Mouse (Mus musculus): Measurements from ENCODE around the gene Gm20696. TPM values are rescaled to one million over a fixed set of nuclear protein-coding genes. Genes with fewer than 3 reads are reported as not detected.

Gene Gm20696
- polyA plus RNA-seq, 1 experiment = 0.24 TPM

- H3K9ac ChIP-seq (ENCODE audit: low read depth, poor library complexity, severe bottlenecking) = no peak overlapping the region
- H3K36me3 ChIP-seq (ENCODE audit: control insufficient read depth, insufficient read depth, low read length, poor library complexity, severe bottlenecking) = no peaks in the 10 kb centered on the region
- H3K4me1 ChIP-seq (ENCODE audit: control insufficient read depth, insufficient read depth, low read length) = no peaks in the 10 kb centered on the region
- no peak overlapping the region for H3K4me3 ChIP-seq (ENCODE audit: low read depth, low read length)
- no peak overlapping the region for H3K27ac ChIP-seq (ENCODE audit: insufficient read depth, low read length)
- no peaks in the 10 kb centered on the region for H3K27me3 ChIP-seq (ENCODE audit: control insufficient read depth, insufficient read depth, low read length, poor library complexity, severe bottlenecking)
- TF ChIP-seq EP300 (IDR thresholded peaks at IDR 0.05; ENCODE audit: insufficient read depth, low read depth, low read length) (no peak), POLR2A (IDR thresholded peaks at IDR 0.05; ENCODE audit: insufficient read depth, low read length) (no peak), CTCF (IDR thresholded peaks at IDR 0.05; ENCODE audit: low read depth, low read length) (no peak)
- no peaks in the 10 kb centered on the region for H3K9me3 ChIP-seq (replicated peaks; ENCODE audit: control insufficient read depth, insufficient read depth, low read length, poor library complexity, severe bottlenecking)
These were observed 17.4 kb upstream of the Gm20696 start for GRCm38 (mm10) chr6:99683974-99684373.

GRCm38 (mm10) chr6:99678108-99678507 lies 11.5 kb upstream of the Gm20696 start:
- Histone ChIP-seq H3K27ac (ENCODE audit: insufficient read depth, low read length) (no peak overlapping the region), H3K9ac (ENCODE audit: low read depth, poor library complexity, severe bottlenecking) (no peak overlapping the region), H3K27me3 (ENCODE audit: control insufficient read depth, insufficient read depth, low read length, poor library complexity, severe bottlenecking) (no peaks in the 10 kb centered on the region), H3K4me3 (ENCODE audit: low read depth, low read length) (no peak overlapping the region), H3K4me1 (ENCODE audit: control insufficient read depth, insufficient read depth, low read length) (no peaks in the 10 kb centered on the region), H3K9me3 (replicated peaks; ENCODE audit: control insufficient read depth, insufficient read depth, low read length, poor library complexity, severe bottlenecking) (no peaks in the 10 kb centered on the region), H3K36me3 (ENCODE audit: control insufficient read depth, insufficient read depth, low read length, poor library complexity, severe bottlenecking) (no peaks in the 10 kb centered on the region)
- TF ChIP-seq POLR2A (IDR thresholded peaks at IDR 0.05; ENCODE audit: insufficient read depth, low read length) = no peak

GRCm38 (mm10) chr6:99677325-99677724 lies 10.7 kb upstream of the Gm20696 start:
- H3K9ac ChIP-seq (ENCODE audit: low read depth, poor library complexity, severe bottlenecking) = no peak overlapping the region
- no peak overlapping the region for H3K4me3 ChIP-seq (ENCODE audit: low read depth, low read length)
- no peaks in the 10 kb centered on the region for H3K27me3 ChIP-seq (ENCODE audit: control insufficient read depth, insufficient read depth, low read length, poor library complexity, severe bottlenecking)
- no peaks in the 10 kb centered on the region for H3K36me3 ChIP-seq (ENCODE audit: control insufficient read depth, insufficient read depth, low read length, poor library complexity, severe bottlenecking)
- H3K27ac ChIP-seq (ENCODE audit: insufficient read depth, low read length) = no peak overlapping the region
- no peaks in the 10 kb centered on the region for H3K9me3 ChIP-seq (replicated peaks; ENCODE audit: control insufficient read depth, insufficient read depth, low read length, poor library complexity, severe bottlenecking)
- TF ChIP-seq POLR2A (IDR thresholded peaks at IDR 0.05; ENCODE audit: insufficient read depth, low read length) (no peak), CTCF (IDR thresholded peaks at IDR 0.05; ENCODE audit: low read depth, low read length) (no peak)
- no peaks in the 10 kb centered on the region for H3K4me1 ChIP-seq (ENCODE audit: control insufficient read depth, insufficient read depth, low read length)

GRCm38 (mm10) chr6:99674482-99674881 lies 7.9 kb upstream of the Gm20696 start:
- no peaks in the 10 kb centered on the region for H3K36me3 ChIP-seq (ENCODE audit: control insufficient read depth, insufficient read depth, low read length, poor library complexity, severe bottlenecking)
- no peak overlapping the region for H3K9ac ChIP-seq (ENCODE audit: low read depth, poor library complexity, severe bottlenecking)
- TF ChIP-seq EP300 (IDR thresholded peaks at IDR 0.05; ENCODE audit: insufficient read depth, low read depth, low read length) (no peak), POLR2A (IDR thresholded peaks at IDR 0.05; ENCODE audit: insufficient read depth, low read length) (no peak), CTCF (IDR thresholded peaks at IDR 0.05; ENCODE audit: low read depth, low read length) (no peak)
- H3K4me1 ChIP-seq (ENCODE audit: control insufficient read depth, insufficient read depth, low read length) = no peaks in the 10 kb centered on the region
- no peaks in the 10 kb centered on the region for H3K27me3 ChIP-seq (ENCODE audit: control insufficient read depth, insufficient read depth, low read length, poor library complexity, severe bottlenecking)
- H3K9me3 ChIP-seq (replicated peaks; ENCODE audit: control insufficient read depth, insufficient read depth, low read length, poor library complexity, severe bottlenecking) = no peaks in the 10 kb centered on the region
- H3K4me3 ChIP-seq (ENCODE audit: low read depth, low read length) = no peak overlapping the region
- H3K27ac ChIP-seq (ENCODE audit: insufficient read depth, low read length) = no peak overlapping the region

GRCm38 (mm10) chr6:99671768-99672167 lies 5.2 kb upstream of the Gm20696 start:
- Histone ChIP-seq H3K4me1 (ENCODE audit: control insufficient read depth, insufficient read depth, low read length) (no peaks in the 10 kb centered on the region), H3K4me3 (ENCODE audit: low read depth, low read length) (no peak overlapping the region), H3K27me3 (ENCODE audit: control insufficient read depth, insufficient read depth, low read length, poor library complexity, severe bottlenecking) (no peaks in the 10 kb centered on the region), H3K9ac (ENCODE audit: low read depth, poor library complexity, severe bottlenecking) (no peak overlapping the region), H3K9me3 (replicated peaks; ENCODE audit: control insufficient read depth, insufficient read depth, low read length, poor library complexity, severe bottlenecking) (no peaks in the 10 kb centered on the region), H3K27ac (ENCODE audit: insufficient read depth, low read length) (no peak overlapping the region), H3K36me3 (ENCODE audit: control insufficient read depth, insufficient read depth, low read length, poor library complexity, severe bottlenecking) (no peaks in the 10 kb centered on the region)
- TF ChIP-seq EP300 (IDR thresholded peaks at IDR 0.05; ENCODE audit: insufficient read depth, low read depth, low read length) = no peak
- peak; percentile 23 for TF ChIP-seq CTCF (IDR thresholded peaks at IDR 0.05; ENCODE audit: low read depth, low read length)

- Histone ChIP-seq H3K9ac (ENCODE audit: low read depth, poor library complexity, severe bottlenecking) (no peak overlapping the region), H3K27ac (ENCODE audit: insufficient read depth, low read length) (no peak overlapping the region), H3K27me3 (ENCODE audit: control insufficient read depth, insufficient read depth, low read length, poor library complexity, severe bottlenecking) (peaks cover 6% of the 10 kb centered on the region; the same call in 1 of the 2 replicates), H3K9me3 (replicated peaks; ENCODE audit: control insufficient read depth, insufficient read depth, low read length, poor library complexity, severe bottlenecking) (no peaks in the 10 kb centered on the region), H3K4me3 (ENCODE audit: low read depth, low read length) (no peak overlapping the region), H3K36me3 (ENCODE audit: control insufficient read depth, insufficient read depth, low read length, poor library complexity, severe bottlenecking) (no peaks in the 10 kb centered on the region), H3K4me1 (ENCODE audit: control insufficient read depth, insufficient read depth, low read length) (no peaks in the 10 kb centered on the region)
- TF ChIP-seq EP300 (IDR thresholded peaks at IDR 0.05; ENCODE audit: insufficient read depth, low read depth, low read length) (no peak), POLR2A (IDR thresholded peaks at IDR 0.05; ENCODE audit: insufficient read depth, low read length) (no peak), CTCF (IDR thresholded peaks at IDR 0.05; ENCODE audit: low read depth, low read length) (peak; percentile 68)
These were observed 4.0 kb upstream of the Gm20696 start for GRCm38 (mm10) chr6:99670481-99671119.

Measured in ES-Bruce4 (cell line).